Mouse (Mus musculus) megakaryocyte, embryonic 14.5 days (primary cell): ENCODE measurements around the gene Vmn2r28.

Source experiments
- FLI1 ChIP-seq: IDR thresholded peaks from 2 replicates; pipeline ENCODE4 v1.6.1; 2012; ENCODE audit warnings: low read length, inconsistent platforms, mixed read lengths
- GATA1 ChIP-seq: IDR thresholded peaks from 3 replicates; pipeline ENCODE4 v1.6.1; 2012; ENCODE audit warnings: mixed read lengths, low read length, inconsistent platforms, borderline replicate concordance

DNA sequence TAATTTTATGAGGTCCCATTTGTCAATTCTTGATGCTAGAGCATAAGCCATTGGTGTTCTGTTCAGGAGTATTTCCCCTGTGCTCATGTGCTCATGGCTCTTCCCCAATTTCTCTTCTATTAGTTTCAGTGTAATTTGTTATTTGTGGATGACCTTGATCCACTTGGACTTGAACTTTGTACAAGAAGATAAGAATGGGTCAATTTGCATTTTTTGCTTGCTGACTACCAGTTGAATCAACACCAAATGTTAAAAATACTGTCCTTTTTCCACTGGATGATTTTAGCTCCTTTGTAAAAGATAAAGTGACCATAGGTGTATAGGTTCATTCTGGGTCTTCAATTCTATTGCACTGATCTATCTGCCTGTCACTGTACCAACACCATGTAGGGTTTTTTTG, 45.1 kb downstream of the Vmn2r28 start:
- no peak for TF ChIP-seq GATA1
- no peak for TF ChIP-seq FLI1
